Mouse (Mus musculus) forebrain, embryonic 16.5 days (tissue): ENCODE results near the gene Klf16. TPM values are rescaled to one million over a fixed set of nuclear protein-coding genes. Genes with fewer than 3 reads are reported as not detected.
"Not testable (repeated sequence)": the region's sequence is repeated elsewhere in the genome, so short reads cannot be mapped to it uniquely, and the experiment has no call there.

Source experiments
- ATAC-seq: fragments of 200-750 bp; cut with Nextera tagmentation; 2 replicates; pipeline ENCODE4 v1.8.0; 2017; ENCODE audit warnings: mild to moderate bottlenecking, moderate library complexity
- H3K27ac ChIP-seq: fragments of 300-500 bp; sonication (generic); 2 replicates; pipeline ENCODE4 v1.5.1; 2014; ENCODE audit warnings: low read length, control low read depth
- H3K27me3 ChIP-seq: fragments of 300-500 bp; sonication (generic); replicated peaks from 2 replicates; pipeline ENCODE4 v1.6.1; 2014; ENCODE audit warnings: low read length; ENCODE audit not compliant: control insufficient read depth, insufficient read depth
- H3K36me3 ChIP-seq: fragments of 300-500 bp; sonication (generic); 2 replicates; pipeline ENCODE4 v1.6.1; 2014; ENCODE audit not compliant: control insufficient read depth, insufficient read depth
- H3K4me1 ChIP-seq: fragments of 300-500 bp; sonication (generic); replicated peaks from 2 replicates; pipeline ENCODE4 v1.6.1; 2014; ENCODE audit warnings: low read length; ENCODE audit not compliant: control insufficient read depth, insufficient read depth
- H3K4me2 ChIP-seq: fragments of 300-500 bp; sonication (generic); 2 replicates; pipeline ENCODE4 v1.6.1; 2014; ENCODE audit warnings: mild to moderate bottlenecking, low read length, control low read depth
- H3K4me3 ChIP-seq: fragments of 300-500 bp; sonication (generic); replicated peaks from 2 replicates; pipeline ENCODE4 v1.5.1; 2014; ENCODE audit warnings: mild to moderate bottlenecking, low read length, control low read depth
- H3K9ac ChIP-seq: fragments of 300-500 bp; sonication (generic); replicated peaks from 2 replicates; pipeline ENCODE4 v1.6.1; 2014; ENCODE audit warnings: low read depth, low read length, control low read depth
- H3K9me3 ChIP-seq: fragments of 300-500 bp; sonication (generic); 2 replicates; pipeline ENCODE4 v1.6.1; 2016; ENCODE audit warnings: low read length; ENCODE audit not compliant: control insufficient read depth
- WGBS: fragments of 180-500 bp; shearing (Covaris S2); extraction: QIAGEN DNeasy Blood & Tissue Kit; methylation state at CpG from one replicate; pipeline ENCODE4 v1.1.7; 2014; 5-methylcytosine and 5-hydroxymethylcytosine counted together
- polyA plus RNA-seq: library from polyadenylated mRNA; unstranded; fragments of >200 nt; fragmentation: Nextera tagmentation; extraction: Ambion mirVana; gene quantifications from 2 replicates; pipeline ENCODE4 v1.2.1, GENCODE M21; 2015

Gene Klf16
- polyA plus RNA-seq, 1 experiment from 2014 or later = 10.1 TPM

- Histone ChIP-seq H3K4me1 (peaks cover 15% of the 10 kb centered on the region), H3K4me3 (no peak overlapping the region), H3K27ac (no peak overlapping the region), H3K36me3 (peaks cover 13% of the 10 kb centered on the region; the same call in 1 of the 2 replicates), H3K27me3 (no peaks in the 10 kb centered on the region), H3K4me2 (no peak overlapping the region), H3K9me3 (no peaks in the 10 kb centered on the region), H3K9ac (no peak overlapping the region)
- ATAC-seq = no peak
- 95% methylated on average over 34 of the region's 34 CpGs for WGBS
Measured at GRCm38 (mm10) chr10:80606737-80607350, 29.7 kb upstream of the Klf16 start.

- ATAC-seq = no peak
- Histone ChIP-seq H3K4me3 (no peak overlapping the region), H3K27me3 (no peaks in the 10 kb centered on the region), H3K4me1 (peaks cover 15% of the 10 kb centered on the region), H3K36me3 (peaks cover 13% of the 10 kb centered on the region; the same call in 1 of the 2 replicates), H3K9ac (no peak overlapping the region), H3K4me2 (no peak overlapping the region), H3K9me3 (no peaks in the 10 kb centered on the region), H3K27ac (no peak overlapping the region)
- WGBS = 92% methylated on average over 23 of the region's 23 CpGs
Measured at GRCm38 (mm10) chr10:80606306-80606705, 29.2 kb upstream of the Klf16 start.

- not testable (repeated sequence) for ATAC-seq, H3K9me3 ChIP-seq, H3K4me2 ChIP-seq, H3K27ac ChIP-seq, H3K9ac ChIP-seq, H3K4me3 ChIP-seq, H3K27me3 ChIP-seq
- peaks cover 15% of the 10 kb centered on the region for H3K4me1 ChIP-seq
- WGBS = 93% methylated on average over 3 of the region's 4 CpGs
- H3K36me3 ChIP-seq = peaks cover 13% of the 10 kb centered on the region; the same call in 1 of the 2 replicates
Measured at GRCm38 (mm10) chr10:80605721-80606120, 28.6 kb upstream of the Klf16 start, which contains the start of gene Gm49322. Gene Gm49322 (plus strand): TSS chr10:80606021.

GRCm38 (mm10) chr10:80604988-80605387 lies 27.9 kb upstream of the Klf16 start:
- 91% methylated on average over 2 of the region's 2 CpGs for WGBS
- peaks cover 15% of the 10 kb centered on the region for H3K4me1 ChIP-seq
- no peak overlapping the region for H3K9ac ChIP-seq
- H3K27me3 ChIP-seq = no peaks in the 10 kb centered on the region
- H3K4me3 ChIP-seq = no peak overlapping the region
- H3K4me2 ChIP-seq = no peak overlapping the region
- ATAC-seq = no peak
- peaks cover 13% of the 10 kb centered on the region; the same call in 1 of the 2 replicates for H3K36me3 ChIP-seq
- no peaks in the 10 kb centered on the region for H3K9me3 ChIP-seq
- no peak overlapping the region for H3K27ac ChIP-seq

- no peak overlapping the region for H3K9ac ChIP-seq
- no peak for ATAC-seq
Measured at GRCm38 (mm10) chr10:80604001-80604509, 26.9 kb upstream of the Klf16 start.

GRCm38 (mm10) chr10:80603364-80603763 lies 26.2 kb upstream of the Klf16 start:
- ATAC-seq = no peak
- H3K4me2 ChIP-seq = peak overlapping the region; percentile 99
- H3K36me3 ChIP-seq = peaks cover 11% of the 10 kb centered on the region; the same call in 1 of the 2 replicates
- peak overlapping the region; percentile 90 for H3K27ac ChIP-seq
- 29% methylated on average over 7 of the region's 7 CpGs for WGBS
- peaks cover 15% of the 10 kb centered on the region for H3K4me1 ChIP-seq
- no peaks in the 10 kb centered on the region for H3K27me3 ChIP-seq
- peak overlapping the region; percentile 75 for H3K9ac ChIP-seq
- H3K4me3 ChIP-seq = peak overlapping the region; percentile 89
- H3K9me3 ChIP-seq = no peaks in the 10 kb centered on the region

More at GRCm38 (mm10) chr10:80604001-80604509, 26.9 kb upstream of the Klf16 start:
- no peak overlapping the region for H3K4me3 ChIP-seq
- peaks cover 13% of the 10 kb centered on the region; the same call in 1 of the 2 replicates for H3K36me3 ChIP-seq
- no peaks in the 10 kb centered on the region for H3K9me3 ChIP-seq
- WGBS = 92% methylated on average over 7 of the region's 7 CpGs
- no peaks in the 10 kb centered on the region for H3K27me3 ChIP-seq
- H3K27ac ChIP-seq = no peak overlapping the region
- H3K4me2 ChIP-seq = peak overlapping the region; percentile 99
- H3K4me1 ChIP-seq = peaks cover 15% of the 10 kb centered on the region

GRCm38 (mm10) chr10:80602698-80603325 lies 25.7 kb upstream of the Klf16 start, which contains the start of the genes Scamp4 and Adat3:
Gene Scamp4 (plus strand): TSS chr10:80602872.
Gene Adat3 (plus strand): TSS chr10:80602880.
- under 1% methylated on average over 54 of the region's 54 CpGs for WGBS
- H3K27ac ChIP-seq = peak within 1 kb of the TSS; percentile 90
- peak within 1 kb of the TSS; percentile 99 for H3K4me2 ChIP-seq
- H3K9me3 ChIP-seq = no peaks in the 10 kb centered on the region
- H3K27me3 ChIP-seq = no peaks in the 10 kb centered on the region
- H3K4me1 ChIP-seq = peaks cover 15% of the 10 kb centered on the region
- H3K4me3 ChIP-seq = peak within 1 kb of the TSS; percentile 89
- peak within 1 kb of the TSS; percentile 75 for H3K9ac ChIP-seq
- ATAC-seq = peak; percentile 98
- peaks cover 9% of the 10 kb centered on the region; the same call in 1 of the 2 replicates for H3K36me3 ChIP-seq

GRCm38 (mm10) chr10:80596318-80596717 lies 19.2 kb upstream of the Klf16 start:
- Histone ChIP-seq H3K4me2 (no peak overlapping the region), H3K4me1 (no peaks in the 10 kb centered on the region), H3K36me3 (no peaks in the 10 kb centered on the region), H3K9me3 (no peaks in the 10 kb centered on the region), H3K27me3 (no peaks in the 10 kb centered on the region; the same call in 1 of the 2 replicates), H3K27ac (no peak overlapping the region), H3K4me3 (no peak overlapping the region), H3K9ac (no peak overlapping the region)
- WGBS = 26% methylated on average over 4 of the region's 4 CpGs
- ATAC-seq = no peak
